Comparison of ENCODE assay signal across 9 mouse cellular contexts in genomic region chr9:41582171-41582570, GRCm38 (mm10).
A peak's percentile ranks its signal among the peaks of the same experiment; 100 is the strongest.
DNase-seq lines count a peak whose midpoint lies in the region; ATAC-seq and TF ChIP-seq lines count a peak whose summit lies in the region.
"Had no signal": no experiment of that assay in that cellular context is flagged by ENCODE, and none has a peak within 500 bp of the region (broad histone marks: within the 10 kb centered on the region; RNA-seq: fewer than 3 reads in every experiment).

No protein-coding gene starts in this region.

- H3K4me2 ChIP-seq in forebrain, embryonic 15.5 days (replicated peaks), result peak overlapping the region; percentile 52; the same call in 1 of the 2 replicates
- H3K4me2 ChIP-seq in limb, embryonic 15.5 days, result peak overlapping the region; percentile 45

- peak overlapping the region; percentile 1 for H3K4me3 ChIP-seq in cerebellum, adult 2 months (replicated peaks; ENCODE audit: insufficient read depth, low read depth, low read length)
- H3K4me3 ChIP-seq in forebrain, embryonic 15.5 days, result peak overlapping the region; percentile 75
- H3K4me3 ChIP-seq in limb, embryonic 15.5 days, result peak overlapping the region; percentile 58

- H3K4me1 ChIP-seq in cerebellum, adult 2 months (ENCODE audit: control insufficient read depth, insufficient read depth, low read length), result no peaks in the 10 kb centered on the region
- peaks cover 25% of the 10 kb centered on the region for H3K4me1 ChIP-seq in forebrain, embryonic 15.5 days
- H3K4me1 ChIP-seq in limb, embryonic 15.5 days, result peaks cover 16% of the 10 kb centered on the region; the same call in 1 of the 2 replicates

- TF ChIP-seq POLR2A in cerebellum, adult 2 months (IDR thresholded peaks at IDR 0.05; ENCODE audit: borderline replicate concordance, insufficient read depth, low read length), result no peak

- H3K9ac ChIP-seq in forebrain, embryonic 15.5 days (replicated peaks), result peak overlapping the region; percentile 94
- H3K9ac ChIP-seq in limb, embryonic 15.5 days, result peak overlapping the region; percentile 66

- no peaks in the 10 kb centered on the region for H3K9me3 ChIP-seq in forebrain, embryonic 15.5 days
- H3K9me3 ChIP-seq in limb, embryonic 15.5 days, result no peaks in the 10 kb centered on the region

- no peak for DNase-seq in cerebellum, adult 2 months
- DNase-seq in cerebellum, adult 9-10 months, result no peak
- peak; percentile 65 for DNase-seq in 3T3-L1 (ENCODE audit: low read depth, low spot score)
- DNase-seq in ovary, postnatal 10 days (ENCODE audit: low spot score), result no peak
- DNase-seq in layer of hippocampus, adult 18-20 months (ENCODE audit: low spot score in 2 of 2), result no peak
- no peak for DNase-seq in adrenal gland, postnatal 14 days

- no peak for ATAC-seq in forebrain, embryonic 15.5 days (replicated peaks)
- ATAC-seq in limb, embryonic 15.5 days (ENCODE audit: insufficient number of reproducible peaks, low FRiP score, low TSS enrichment, low read depth), result no peak

- no peak overlapping the region for H3K27ac ChIP-seq in cerebellum, adult 2 months (ENCODE audit: insufficient read depth, low read length)
- peak overlapping the region; percentile 100 for H3K27ac ChIP-seq in forebrain, embryonic 15.5 days (replicated peaks)
- peak overlapping the region; percentile 97 for H3K27ac ChIP-seq in limb, embryonic 15.5 days
- H3K27ac ChIP-seq: macrophage had no signal

- WGBS in cerebellum, adult 2 months, result 13% methylated on average over 8 of the region's 8 CpGs
- under 1% methylated on average over 8 of the region's 8 CpGs for WGBS in forebrain, embryonic 15.5 days
- WGBS in limb, embryonic 15.5 days, result 9% methylated on average over 8 of the region's 8 CpGs

- H3K27me3 ChIP-seq in cerebellum, adult 2 months (ENCODE audit: control insufficient read depth, insufficient read depth, low read length), result peaks cover 3% of the 10 kb centered on the region; the same call in 1 of the 2 replicates
- no peaks in the 10 kb centered on the region for H3K27me3 ChIP-seq in forebrain, embryonic 15.5 days
- no peaks in the 10 kb centered on the region for H3K27me3 ChIP-seq in limb, embryonic 15.5 days

- no peaks in the 10 kb centered on the region for H3K36me3 ChIP-seq in forebrain, embryonic 15.5 days
- peaks cover 5% of the 10 kb centered on the region; the same call in 1 of the 2 replicates for H3K36me3 ChIP-seq in limb, embryonic 15.5 days

- TF ChIP-seq CTCF in cerebellum, adult 2 months (IDR thresholded peaks at IDR 0.05; ENCODE audit: borderline replicate concordance, insufficient read depth, low read depth, low read length), result no peak

Comparison
In these comparisons a context has a peak if more than half of its experiments do, and no peak if none do; other contexts are left out.
1. H3K4me3 ChIP-seq: peak in every context shown above with its lines; median percentile 75 in forebrain, embryonic 15.5 days; 58 in limb, embryonic 15.5 days; 1 in cerebellum, adult 2 months.